Mouse (Mus musculus) embryo, embryonic 11 days (tissue): ENCODE data around the gene Hoxc8.
A peak's percentile ranks its signal among the peaks of the same experiment; 100 is the strongest.

Source experiments
- DNase-seq: peaks from one replicate; pipeline ENCODE4 v3.0.0-alpha.2; 2015

Hoxc8 gene

GRCm38 (mm10) chr15:103034807-103035547, 44.6 kb downstream of the Hoxc8 start:
- peak; percentile 70 for DNase-seq

- DNase-seq = peak; percentile 53
These were observed 45.1 kb downstream of the Hoxc8 start for GRCm38 (mm10) chr15:103035548-103035881.

GRCm38 (mm10) chr15:103037579-103037978, 47.2 kb downstream of the Hoxc8 start:
- DNase-seq = no peak

GRCm38 (mm10) chr15:103038701-103039480, 48.5 kb downstream of the Hoxc8 start:
- peak; percentile 66 for DNase-seq

GRCm38 (mm10) chr15:103039609-103040008, 49.2 kb downstream of the Hoxc8 start:
- peak; percentile 27 for DNase-seq

GRCm38 (mm10) chr15:103040601-103041000, 50.2 kb downstream of the Hoxc8 start:
- DNase-seq = peak; percentile 13

GRCm38 (mm10) chr15:103041613-103042012, 51.2 kb downstream of the Hoxc8 start:
- DNase-seq = peak; percentile 23

GRCm38 (mm10) chr15:103042209-103042608, 51.8 kb downstream of the Hoxc8 start:
- no peak for DNase-seq
